Mouse (Mus musculus) CH12.LX (cell line): Measurements from ENCODE around the gene Gm12185. TPM values are rescaled to one million over a fixed set of nuclear protein-coding genes. Genes with fewer than 3 reads are reported as not detected.

Experiments used
- DNase-seq: peaks from one replicate; pipeline ENCODE4 v3.0.0-alpha.2; 2013; ENCODE audit errors: extremely low read depth
- H3K27ac ChIP-seq: 2 replicates; pipeline ENCODE4 v1.5.1; 2012; ENCODE audit warnings: low read depth, mild to moderate bottlenecking, control low read depth, moderate library complexity; ENCODE audit not compliant: insufficient read depth
- H3K27me3 ChIP-seq: replicated peaks from 2 replicates; pipeline ENCODE3; 2012; ENCODE audit warnings: inconsistent platforms
- H3K36me3 ChIP-seq, 2 experiments: replicated peaks in 1 of 2; 2 replicates each; pipeline versions ENCODE3 to v1.6.1; 2012; ENCODE audit warnings: inconsistent platforms in 1 of 2, low read length in 1 of 2, mild to moderate bottlenecking in 1 of 2, mixed read lengths in 1 of 2, moderate library complexity in 1 of 2; ENCODE audit not compliant: control insufficient read depth in 1 of 2, insufficient read depth in 1 of 2
- H3K4me1 ChIP-seq, 2 experiments: 2 replicates each; pipeline ENCODE4 v1.6.1; 2012; ENCODE audit warnings: inconsistent platforms in 1 of 2, moderate library complexity in 1 of 2; ENCODE audit not compliant: insufficient read depth in 2 of 2, control insufficient read depth in 1 of 2
- H3K4me2 ChIP-seq: 2 replicates; pipeline ENCODE4 v1.6.1; 2012; ENCODE audit warnings: low read depth, mild to moderate bottlenecking, control low read depth; ENCODE audit not compliant: poor library complexity, insufficient read depth, severe bottlenecking
- H3K4me3 ChIP-seq, 3 experiments: fragments of 150-350 bp in 1 of 3; sonication (generic) in 1 of 3; replicated peaks in 1 of 3; 2 replicates each; pipeline versions ENCODE3 to v1.5.1; 2011 to 2012; ENCODE audit warnings: low read depth in 2 of 3, low read length in 2 of 3, mild to moderate bottlenecking in 2 of 3, moderate library complexity in 2 of 3, control low read depth in 1 of 3, improper control_type of control experiment in 1 of 3, inconsistent platforms in 1 of 3, mixed read lengths in 1 of 3; ENCODE audit not compliant: poor library complexity in 1 of 3
- H3K79me2 ChIP-seq: replicated peaks from 2 replicates; pipeline ENCODE4 v1.6.1; 2012; ENCODE audit warnings: mild to moderate bottlenecking, moderate library complexity; ENCODE audit not compliant: control insufficient read depth, poor library complexity, insufficient read depth, severe bottlenecking; ENCODE audit errors: extremely low read depth
- H3K9ac ChIP-seq: 2 replicates; pipeline ENCODE4 v1.6.1; 2012; ENCODE audit warnings: low read depth, mild to moderate bottlenecking, control low read depth, moderate library complexity; ENCODE audit not compliant: insufficient read depth
- H3K9me3 ChIP-seq: replicated peaks from 2 replicates; pipeline ENCODE3; 2012; ENCODE audit warnings: low read length, inconsistent platforms, mixed read lengths
- BHLHE40 ChIP-seq: IDR thresholded peaks from 2 replicates; pipeline ENCODE4 v1.6.1; 2011; ENCODE audit warnings: mild to moderate bottlenecking, low read depth, low read length, improper control_type of control experiment
- CHD1 ChIP-seq: IDR thresholded peaks from 2 replicates; pipeline ENCODE4 v1.6.1; 2012; ENCODE audit warnings: low read depth, low read length, improper control_type of control experiment, inconsistent platforms
- CHD2 ChIP-seq: IDR thresholded peaks from 2 replicates; pipeline ENCODE4 v1.6.1; 2011; ENCODE audit warnings: low read length, improper control_type of control experiment
- CTCF ChIP-seq, 2 experiments: IDR thresholded peaks in 1 of 2; conservative IDR thresholded peaks in 1 of 2; 2 replicates each; pipeline ENCODE4 v1.5.1; 2011 to 2012; ENCODE audit warnings: low read depth in 2 of 2, low read length in 2 of 2, improper control_type of control experiment in 1 of 2, inconsistent platforms in 1 of 2, mild to moderate bottlenecking in 1 of 2, moderate library complexity in 1 of 2
- E2F4 ChIP-seq: IDR thresholded peaks from 2 replicates; pipeline ENCODE4 v1.6.1; 2011; ENCODE audit warnings: low read depth, low read length, improper control_type of control experiment; ENCODE audit not compliant: insufficient replicate concordance
- ELF1 ChIP-seq: IDR thresholded peaks from 2 replicates; pipeline ENCODE4 v1.6.1; 2014; ENCODE audit warnings: low read depth, mild to moderate bottlenecking, inconsistent platforms, low read length, improper control_type of control experiment
- EP300 ChIP-seq: IDR thresholded peaks from 2 replicates; pipeline ENCODE4 v1.6.1; 2011; ENCODE audit warnings: low read length, improper control_type of control experiment
- ETS1 ChIP-seq: conservative IDR thresholded peaks from 2 replicates; pipeline ENCODE4 v1.6.1; 2012; ENCODE audit warnings: low read depth, mild to moderate bottlenecking, inconsistent platforms, low read length, improper control_type of control experiment, moderate library complexity
- GABPA ChIP-seq: IDR thresholded peaks from 2 replicates; pipeline ENCODE4 v1.6.1; 2012; ENCODE audit warnings: low read depth, low read length, improper control_type of control experiment, inconsistent platforms; ENCODE audit not compliant: insufficient replicate concordance
- HCFC1 ChIP-seq: IDR thresholded peaks from 2 replicates; pipeline ENCODE4 v1.6.1; 2012; ENCODE audit warnings: low read depth, mild to moderate bottlenecking, inconsistent platforms, low read length, improper control_type of control experiment
- IRF4 ChIP-seq: IDR thresholded peaks from 2 replicates; pipeline ENCODE4 v1.6.1; 2014; ENCODE audit warnings: low read depth, mild to moderate bottlenecking, inconsistent platforms, low read length, improper control_type of control experiment
- JUN ChIP-seq: IDR thresholded peaks from 2 replicates; pipeline ENCODE4 v1.6.1; 2011; ENCODE audit warnings: low read depth, mild to moderate bottlenecking, low read length, improper control_type of control experiment, moderate library complexity; ENCODE audit not compliant: insufficient read depth
- JUND ChIP-seq: conservative IDR thresholded peaks from 2 replicates; pipeline ENCODE4 v1.6.1; 2011; ENCODE audit warnings: low read depth, low read length, improper control_type of control experiment
- KAT2A ChIP-seq: IDR thresholded peaks from 2 replicates; pipeline ENCODE4 v1.6.1; 2012; ENCODE audit warnings: low read length, improper control_type of control experiment, inconsistent platforms; ENCODE audit not compliant: insufficient replicate concordance
- MAFK ChIP-seq: IDR thresholded peaks from 2 replicates; pipeline ENCODE4 v1.6.1; 2011; ENCODE audit warnings: low read length, improper control_type of control experiment; ENCODE audit not compliant: insufficient replicate concordance
- MAX ChIP-seq: IDR thresholded peaks from 2 replicates; pipeline ENCODE4 v1.6.1; 2011; ENCODE audit warnings: low read length, improper control_type of control experiment
- MAZ ChIP-seq: IDR thresholded peaks from 2 replicates; pipeline ENCODE4 v1.6.1; 2012; ENCODE audit warnings: low read depth, mild to moderate bottlenecking, inconsistent platforms, low read length, improper control_type of control experiment, moderate library complexity
- MEF2A ChIP-seq: IDR thresholded peaks from 2 replicates; pipeline ENCODE4 v1.6.1; 2014; ENCODE audit warnings: low read depth, mild to moderate bottlenecking, inconsistent platforms, low read length, improper control_type of control experiment, borderline replicate concordance
- MXI1 ChIP-seq: IDR thresholded peaks from 2 replicates; pipeline ENCODE4 v1.6.1; 2011; ENCODE audit warnings: mild to moderate bottlenecking, low read depth, low read length, improper control_type of control experiment
- MYC ChIP-seq: IDR thresholded peaks from 2 replicates; pipeline ENCODE4 v1.6.1; 2011; ENCODE audit warnings: low read depth, mild to moderate bottlenecking, improper control_type of control experiment, low read length
- NELFE ChIP-seq: IDR thresholded peaks from 2 replicates; pipeline ENCODE4 v1.6.1; 2011; ENCODE audit warnings: low read depth, low read length, improper control_type of control experiment
- PAX5 ChIP-seq: IDR thresholded peaks from 2 replicates; pipeline ENCODE4 v1.6.1; 2012; ENCODE audit warnings: low read length, inconsistent platforms, mixed read lengths
- POLR2A ChIP-seq: IDR thresholded peaks from 2 replicates; pipeline ENCODE4 v1.6.1; 2011; ENCODE audit warnings: low read depth, mild to moderate bottlenecking, improper control_type of control experiment, low read length
- POLR2AphosphoS2 ChIP-seq: IDR thresholded peaks from 2 replicates; pipeline ENCODE4 v1.6.1; 2011; ENCODE audit warnings: low read depth, low read length, improper control_type of control experiment
- RAD21 ChIP-seq: IDR thresholded peaks from 2 replicates; pipeline ENCODE4 v1.6.1; 2011; ENCODE audit warnings: low read depth, mild to moderate bottlenecking, low read length, improper control_type of control experiment, moderate library complexity
- RCOR1 ChIP-seq: conservative IDR thresholded peaks from 2 replicates; pipeline ENCODE4 v1.6.1; 2012; ENCODE audit warnings: low read depth, mild to moderate bottlenecking, inconsistent platforms, low read length, improper control_type of control experiment
- SIN3A ChIP-seq: IDR thresholded peaks from 2 replicates; pipeline ENCODE4 v1.6.1; 2012; ENCODE audit warnings: low read length, improper control_type of control experiment, inconsistent platforms
- SMC3 ChIP-seq: IDR thresholded peaks from 2 replicates; pipeline ENCODE4 v1.6.1; 2011; ENCODE audit warnings: low read depth, low read length, improper control_type of control experiment
- TBP ChIP-seq: conservative IDR thresholded peaks from 2 replicates; pipeline ENCODE4 v1.6.1; 2011; ENCODE audit warnings: low read depth, low read length, improper control_type of control experiment
- TCF12 ChIP-seq: IDR thresholded peaks from 2 replicates; pipeline ENCODE4 v1.6.1; 2014; ENCODE audit warnings: low read depth, mild to moderate bottlenecking, inconsistent platforms, low read length, improper control_type of control experiment
- UBTF ChIP-seq: IDR thresholded peaks from 2 replicates; pipeline ENCODE4 v1.6.1; 2012; ENCODE audit warnings: low read depth, mild to moderate bottlenecking, inconsistent platforms, low read length, improper control_type of control experiment, moderate library complexity
- USF1 ChIP-seq: IDR thresholded peaks from 2 replicates; pipeline ENCODE4 v1.6.1; 2014; ENCODE audit warnings: low read depth, mild to moderate bottlenecking, inconsistent platforms, low read length, improper control_type of control experiment
- USF2 ChIP-seq: conservative IDR thresholded peaks from 2 replicates; pipeline ENCODE4 v1.6.1; 2011; ENCODE audit warnings: low read depth, low read length, improper control_type of control experiment
- ZC3H11A ChIP-seq: IDR thresholded peaks from 2 replicates; pipeline ENCODE4 v1.6.1; 2012; ENCODE audit warnings: low read depth, mild to moderate bottlenecking, inconsistent platforms, low read length, improper control_type of control experiment
- ZKSCAN1 ChIP-seq: IDR thresholded peaks from 2 replicates; pipeline ENCODE4 v1.6.1; 2012; ENCODE audit warnings: low read depth, inconsistent platforms, low read length, improper control_type of control experiment, borderline replicate concordance
- ZMIZ1 ChIP-seq: IDR thresholded peaks from 2 replicates; pipeline ENCODE4 v1.6.1; 2012; ENCODE audit warnings: low read depth, mild to moderate bottlenecking, inconsistent platforms, low read length, improper control_type of control experiment
- ZNF384 ChIP-seq: IDR thresholded peaks from 2 replicates; pipeline ENCODE4 v1.6.1; 2012; ENCODE audit warnings: low read depth, low read length, improper control_type of control experiment, inconsistent platforms
- dilution Hi-C: fragments of 300-500 bp; cut with MboI; formaldehyde crosslinking; loops from 2 replicates; pipeline ENCODE4 v1.14.3; 2020; ENCODE audit warnings: low sequenced_read_pairs; ENCODE audit not compliant: extremely low pct_unique_long_range_greater_than_20kb, extremely low pct_ligation_motif_present
- in situ Hi-C: fragments of 300-500 bp; cut with MboI; formaldehyde crosslinking; loops from 3 replicates; pipeline ENCODE4 v1.14.3; 2019; ENCODE audit warnings: low sequenced_read_pairs, low pct_ligation_motif_present, low pct_unique_long_range_greater_than_20kb, mixed read lengths
- polyA plus RNA-seq: library from polyadenylated mRNA; unstranded; fragments of >175 nt; gene quantifications from 2 replicates; pipeline ENCODE4 v1.2.1, GENCODE M21; 2012; ENCODE audit warnings: low read depth; ENCODE audit not compliant: insufficient read length
- total RNA-seq, 2 experiments: library from RNA; depleted of rRNA; stranded (reverse); fragments of 300-350 nt in 1 of 2; fragments of >200 nt in 1 of 2; gene quantifications; 2 replicates each; pipeline ENCODE4 v1.2.3; 2012 to 2014

Gm12185 gene
- total and polyA plus RNA-seq, 3 experiments: 0.04 to 0.50 TPM; not detected in 1

DNA sequence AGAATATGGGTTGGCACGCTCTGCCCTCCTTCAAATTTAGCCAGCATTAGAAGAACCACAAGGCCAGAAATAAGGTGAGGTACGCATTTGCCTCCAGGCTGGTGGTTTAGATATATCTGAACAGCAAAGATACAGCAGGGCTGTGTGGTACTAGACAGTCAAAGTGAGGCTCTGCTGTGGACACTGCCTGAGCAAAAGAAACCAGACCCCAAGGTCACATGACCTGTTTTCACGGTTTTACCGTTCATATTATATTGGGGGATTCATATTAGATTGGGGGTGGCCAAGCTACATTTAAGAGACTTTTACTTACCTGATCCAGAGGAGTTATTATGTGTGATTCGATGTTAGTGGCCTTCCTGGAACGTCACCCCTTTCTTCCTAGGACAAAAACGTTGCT is 121.2 kb downstream of the Gm12185 start:
- peak overlapping the region; percentile 85 for H3K9ac ChIP-seq
- H3K79me2 ChIP-seq: peaks cover 25% of the 10 kb centered on the region
- dilution Hi-C loops: no loop called here
- peaks cover 14 to 24% of the 10 kb centered on the region in 2 experiments for H3K36me3 ChIP-seq
- H3K4me1 ChIP-seq: peaks cover 2 to 52% of the 10 kb centered on the region in 2 experiments; a peak in 2 of 4 replicates
- H3K27me3 ChIP-seq: no peaks in the 10 kb centered on the region
- TF ChIP-seq POLR2AphosphoS2 (no peak; the same call in 1 of the 2 replicates), SMC3 (no peak), POLR2A (no peak), ZMIZ1 (no peak), ZC3H11A (no peak), CTCF (conservative IDR thresholded peaks at IDR 0.05 in 1 of 2, IDR thresholded peaks at IDR 0.05 in 1 of 2; ENCODE audit: low read depth in 2 of 2, low read length in 2 of 2) (no peak), TBP (no peak), MXI1 (no peak), MAX (0 out of 2 replicates have a peak, but pooled peaks have one; percentile 14), SIN3A (peak; percentile 24; the same call in 1 of the 2 replicates), HCFC1 (no peak), USF1 (peak; percentile 81), MAFK (no peak), IRF4 (no peak), MYC (no peak), KAT2A (no peak), GABPA (no peak), JUND (no peak), MAZ (no peak), UBTF (no peak), EP300 (no peak), E2F4 (no peak), TCF12 (no peak), PAX5 (no peak), CHD2 (no peak), ZNF384 (no peak), RCOR1 (no peak), ZKSCAN1 (no peak), JUN (no peak), ELF1 (no peak), NELFE (no peak), ETS1 (no peak), USF2 (peak; percentile 86), MEF2A (no peak), CHD1 (no peak), BHLHE40 (peak; percentile 56; the same call in 1 of the 2 replicates), RAD21 (no peak)
- TF ChIP-seq, all 38 proteins: peak for 5
- Histone ChIP-seq H3K9me3 (no peaks in the 10 kb centered on the region), H3K4me3 (peak overlapping the region; percentile 61 to 69 (median 69)), H3K4me2 (peak overlapping the region; percentile 93), H3K27ac (peak overlapping the region; percentile 80)
- in situ Hi-C loops: loop anchor here (5.0 to 25.0 kb wide), 4 partner anchors 232 to 542 kb away; partner anchors contain the start of genes Mgat1 and Olfr1389
- DNase-seq: peak; percentile 55
